8 mouse cellular contexts compared by ENCODE assay signal in genomic region chr7:132808841-132809682, GRCm38 (mm10). TPM values are rescaled to one million over a fixed set of nuclear protein-coding genes. Genes with fewer than 3 reads are reported as not detected.
DNase-seq lines count a peak whose midpoint lies in the region; ATAC-seq and TF ChIP-seq lines count a peak whose summit lies in the region.

No protein-coding gene starts in this region.

- peak overlapping the region; percentile 74 for H3K27ac ChIP-seq in heart, postnatal 0 days (ENCODE audit: low read depth)
- H3K27ac ChIP-seq in limb, embryonic 15.5 days: peak overlapping the region; percentile 84
- H3K27ac ChIP-seq in neural tube, embryonic 13.5 days (replicated peaks): peak overlapping the region; percentile 79

- H3K4me3 ChIP-seq in heart, postnatal 0 days (ENCODE audit: low read depth, low read length): no peak overlapping the region
- H3K4me3 ChIP-seq in limb, embryonic 15.5 days: no peak overlapping the region
- H3K4me3 ChIP-seq in neural tube, embryonic 13.5 days: no peak overlapping the region; the same call in 1 of the 2 replicates

- H3K9me3 ChIP-seq in heart, postnatal 0 days (replicated peaks; ENCODE audit: control insufficient read depth, low read length): no peaks in the 10 kb centered on the region
- H3K9me3 ChIP-seq in limb, embryonic 15.5 days: no peaks in the 10 kb centered on the region
- H3K9me3 ChIP-seq in neural tube, embryonic 13.5 days: no peaks in the 10 kb centered on the region

- TF ChIP-seq CTCF in heart, postnatal 0 days (IDR thresholded peaks at IDR 0.05; ENCODE audit: low read depth): no peak

- H3K36me3 ChIP-seq in heart, postnatal 0 days (replicated peaks; ENCODE audit: control insufficient read depth, insufficient read depth, low read length): no peaks in the 10 kb centered on the region
- H3K36me3 ChIP-seq in limb, embryonic 15.5 days: no peaks in the 10 kb centered on the region; the same call in 1 of the 2 replicates
- no peaks in the 10 kb centered on the region for H3K36me3 ChIP-seq in neural tube, embryonic 13.5 days

- 22% methylated on average over 19 of the region's 20 CpGs for WGBS in heart, postnatal 0 days
- 9% methylated on average over 20 of the region's 20 CpGs for WGBS in limb, embryonic 15.5 days
- WGBS in neural tube, embryonic 13.5 days: 1% methylated on average over 20 of the region's 20 CpGs

- H3K9ac ChIP-seq in heart, postnatal 0 days (replicated peaks; ENCODE audit: low read depth, low read length): peak overlapping the region; percentile 24
- 0 out of 2 replicates have a peak overlapping the region, but pooled peaks have one; percentile 20 for H3K9ac ChIP-seq in limb, embryonic 15.5 days
- peak overlapping the region; percentile 47 for H3K9ac ChIP-seq in neural tube, embryonic 13.5 days

- no peak for TF ChIP-seq EP300 in heart, postnatal 0 days (IDR thresholded peaks at IDR 0.05; ENCODE audit: low read depth)

- DNase-seq in adrenal gland, adult (ENCODE audit: inconsistent age in 2 of 2, low spot score in 1 of 2): peak; percentile 61 to 83
- no peak for DNase-seq in adrenal gland, adult 8-10 months
- peak; percentile 16 to 58 for DNase-seq in urinary bladder, postnatal 4 days (ENCODE audit: low spot score in 2 of 2)
- no peak for DNase-seq in urinary bladder, postnatal 36 days (ENCODE audit: low spot score in 2 of 2)
- DNase-seq in heart, postnatal 0 days (ENCODE audit: low spot score): no peak
- DNase-seq in left cerebral cortex, adult 18-20 months (ENCODE audit: low spot score in 2 of 2): no peak

- ATAC-seq in heart, postnatal 0 days (ENCODE audit: insufficient read depth, low read depth): no peak
- ATAC-seq in limb, embryonic 15.5 days (ENCODE audit: insufficient number of reproducible peaks, low FRiP score, low TSS enrichment, low read depth): 0 out of 2 replicates have a peak, but pooled peaks have one; percentile 4
- ATAC-seq in neural tube, embryonic 13.5 days (ENCODE audit: low read depth): peak; percentile 19

- H3K4me2 ChIP-seq in heart, postnatal 0 days (ENCODE audit: low read depth, low read length): peak overlapping the region; percentile 4
- H3K4me2 ChIP-seq in limb, embryonic 15.5 days: peak overlapping the region; percentile 25
- H3K4me2 ChIP-seq in neural tube, embryonic 13.5 days: peak overlapping the region; percentile 81

- no peaks in the 10 kb centered on the region for H3K27me3 ChIP-seq in heart, postnatal 0 days (ENCODE audit: control insufficient read depth, insufficient read depth, low read length)
- no peaks in the 10 kb centered on the region for H3K27me3 ChIP-seq in limb, embryonic 15.5 days
- H3K27me3 ChIP-seq in neural tube, embryonic 13.5 days: no peaks in the 10 kb centered on the region

- H3K4me1 ChIP-seq in heart, postnatal 0 days (ENCODE audit: control insufficient read depth, insufficient read depth): peaks cover 65% of the 10 kb centered on the region
- peaks cover 78% of the 10 kb centered on the region for H3K4me1 ChIP-seq in limb, embryonic 15.5 days
- peaks cover 86% of the 10 kb centered on the region for H3K4me1 ChIP-seq in neural tube, embryonic 13.5 days (replicated peaks)

RNA-seq across cellular contexts. Expression of gene Fam53b, which starts 4.6 kb away (rescaled TPM):
- 100 to 1,000 TPM in 1 of 4 experiments, 10 to 100 TPM in 3; 84.3 to 115 (median 87.7) TPM for total RNA-seq in adrenal gland, adult 8-10 months (2022)
- total RNA-seq in heart, postnatal 0 days (2014; rRNA removed; ENCODE audit: low replicate concordance): 18.6 and 28.6 TPM in 2 replicates
- polyA plus RNA-seq in heart, postnatal 0 days (2015; fragmentation: Nextera tagmentation; extraction: Ambion mirVana): 11.4 and 13.1 TPM in 2 replicates
- 18.5 and 20.2 TPM in 2 replicates for polyA plus RNA-seq in limb, embryonic 15.5 days (2015; fragmentation: Nextera tagmentation; extraction: Ambion mirVana)
- 13.9 and 16.0 TPM in 2 replicates for polyA plus RNA-seq in neural tube, embryonic 13.5 days (2015; fragmentation: Nextera tagmentation; extraction: Ambion mirVana)
- 10 to 100 TPM; 71.7 to 73.5 TPM for total RNA-seq in left cerebral cortex, adult 18-20 months (2021)

RNA-seq across cellular contexts. Expression of gene Eef1akmt2, which starts 43.4 kb away (rescaled TPM):
- total RNA-seq in adrenal gland, adult 8-10 months (2022): 10 to 100 TPM; 25.1 to 38.6 (median 32.1) TPM
- total RNA-seq in heart, postnatal 0 days (2014; rRNA removed; ENCODE audit: low replicate concordance): 21.1 and 22.7 TPM in 2 replicates
- 29.2 and 32.5 TPM in 2 replicates for polyA plus RNA-seq in heart, postnatal 0 days (2015; fragmentation: Nextera tagmentation; extraction: Ambion mirVana)
- polyA plus RNA-seq in limb, embryonic 15.5 days (2015; fragmentation: Nextera tagmentation; extraction: Ambion mirVana): 63.2 and 65.9 TPM in 2 replicates
- 81.4 and 87.9 TPM in 2 replicates for polyA plus RNA-seq in neural tube, embryonic 13.5 days (2015; fragmentation: Nextera tagmentation; extraction: Ambion mirVana)
- total RNA-seq in left cerebral cortex, adult 18-20 months (2021): 10 to 100 TPM; 33.4 to 35.0 TPM

RNA-seq across cellular contexts. Expression of gene Abraxas2, which starts 50.0 kb away (rescaled TPM):
- 10 to 100 TPM; 30.5 to 39.6 (median 34.8) TPM for total RNA-seq in adrenal gland, adult 8-10 months (2022)
- total RNA-seq in heart, postnatal 0 days (2014; rRNA removed; ENCODE audit: low replicate concordance): 25.7 and 28.9 TPM in 2 replicates
- polyA plus RNA-seq in heart, postnatal 0 days (2015; fragmentation: Nextera tagmentation; extraction: Ambion mirVana): 23.3 and 24.1 TPM in 2 replicates
- polyA plus RNA-seq in limb, embryonic 15.5 days (2015; fragmentation: Nextera tagmentation; extraction: Ambion mirVana): 37.5 and 38.5 TPM in 2 replicates
- 35.1 and 44.2 TPM in 2 replicates for polyA plus RNA-seq in neural tube, embryonic 13.5 days (2015; fragmentation: Nextera tagmentation; extraction: Ambion mirVana)
- 10 to 100 TPM; 29.9 to 30.1 TPM for total RNA-seq in left cerebral cortex, adult 18-20 months (2021)

Comparison
In these comparisons a context has a peak if more than half of its experiments do, and no peak if none do; other contexts are left out.
1. DNase-seq: peak in adrenal gland, adult (2 of 2) and urinary bladder, postnatal 4 days (2 of 2); none in adrenal gland, adult 8-10 months (single experiment), urinary bladder, postnatal 36 days (0 of 2), heart, postnatal 0 days (single experiment) and left cerebral cortex, adult 18-20 months (0 of 2).
2. H3K4me2 ChIP-seq: peak in every context shown above with its lines; median percentile 81 in neural tube, embryonic 13.5 days; 25 in limb, embryonic 15.5 days; 4 in heart, postnatal 0 days.
3. Peak in every context shown above with its lines, with median percentiles within 50 percentile points of each other: H3K27ac ChIP-seq and H3K9ac ChIP-seq.